Mouse (Mus musculus): ENCODE measurements at regions not wholly inside any gene's neighbourhood (a gene's known extent, or its start where the extent isn't known, plus 50 kb on each side); places are given as distances from the start of the nearest gene placed in this dataset.

- DNase-seq (ENCODE audit: low spot score), result no peak
- Histone ChIP-seq H3K9me3 (ENCODE audit: low read length) (no peaks in the 10 kb centered on the region), H3K9ac (replicated peaks; ENCODE audit: low read length) (no peak overlapping the region), H3K27me3 (ENCODE audit: insufficient read depth, low read length) (peaks cover 14% of the 10 kb centered on the region), H3K4me3 (ENCODE audit: low read length) (no peak overlapping the region), H3K4me1 (ENCODE audit: insufficient read depth, low read length) (no peaks in the 10 kb centered on the region), H3K27ac (no peak overlapping the region), H3K4me2 (ENCODE audit: low read depth, low read length) (no peak overlapping the region), H3K36me3 (ENCODE audit: insufficient read depth, low read length) (no peaks in the 10 kb centered on the region)
- no peak for ATAC-seq
- WGBS, result 56% methylated on average over 6 of the region's 6 CpGs
- TF ChIP-seq CTCF (IDR thresholded peaks at IDR 0.05; ENCODE audit: low read depth), result no peak
These were observed 153.3 kb downstream of the Shq1 start for GRCm38 (mm10) chr6:100517662-100518061.

GRCm38 (mm10) chr6:100512676-100513075 lies 158.3 kb downstream of the Shq1 start:
- no peaks in the 10 kb centered on the region for H3K4me1 ChIP-seq (ENCODE audit: insufficient read depth, low read length)
- H3K36me3 ChIP-seq (ENCODE audit: insufficient read depth, low read length), result no peaks in the 10 kb centered on the region
- no peak overlapping the region for H3K4me3 ChIP-seq (ENCODE audit: low read length)
- H3K27me3 ChIP-seq (ENCODE audit: insufficient read depth, low read length), result peaks cover 9% of the 10 kb centered on the region
- H3K4me2 ChIP-seq (ENCODE audit: low read depth, low read length), result no peak overlapping the region
- TF ChIP-seq CTCF (IDR thresholded peaks at IDR 0.05; ENCODE audit: low read depth), result peak; percentile 61
- H3K9me3 ChIP-seq (ENCODE audit: low read length), result no peaks in the 10 kb centered on the region
- 55% methylated on average over 4 of the region's 4 CpGs for WGBS
- no peak overlapping the region for H3K27ac ChIP-seq
- ATAC-seq, result no peak
- peak; percentile 54 for DNase-seq (ENCODE audit: low spot score)
- H3K9ac ChIP-seq (replicated peaks; ENCODE audit: low read length), result no peak overlapping the region

- ATAC-seq, result no peak
These were observed 160.3 kb downstream of the Shq1 start for GRCm38 (mm10) chr6:100510676-100511075.

GRCm38 (mm10) chr6:100505506-100506247 lies 165.3 kb downstream of the Shq1 start:
- H3K4me2 ChIP-seq (ENCODE audit: low read depth, low read length), result no peak overlapping the region
- peaks cover 12% of the 10 kb centered on the region for H3K4me1 ChIP-seq (ENCODE audit: insufficient read depth, low read length)
- no peaks in the 10 kb centered on the region for H3K9me3 ChIP-seq (ENCODE audit: low read length)
- peaks cover 13% of the 10 kb centered on the region; the same call in 1 of the 2 replicates for H3K27me3 ChIP-seq (ENCODE audit: insufficient read depth, low read length)
- no peak overlapping the region for H3K4me3 ChIP-seq (ENCODE audit: low read length)
- WGBS, result 49% methylated on average over 15 of the region's 15 CpGs
- peak; percentile 54 for DNase-seq (ENCODE audit: low spot score)
- H3K9ac ChIP-seq (replicated peaks; ENCODE audit: low read length), result no peak overlapping the region
- no peak for TF ChIP-seq CTCF (IDR thresholded peaks at IDR 0.05; ENCODE audit: low read depth)
- no peaks in the 10 kb centered on the region for H3K36me3 ChIP-seq (ENCODE audit: insufficient read depth, low read length)
- peak; percentile 60 for ATAC-seq
- no peak overlapping the region for H3K27ac ChIP-seq

More at GRCm38 (mm10) chr6:100510676-100511075, 160.3 kb downstream of the Shq1 start:
- DNase-seq (ENCODE audit: low spot score), result no peak
- WGBS, result 68% methylated on average over 4 of the region's 4 CpGs
- H3K27me3 ChIP-seq (ENCODE audit: insufficient read depth, low read length), result peaks cover 10% of the 10 kb centered on the region; the same call in 1 of the 2 replicates
- H3K4me1 ChIP-seq (ENCODE audit: insufficient read depth, low read length), result no peaks in the 10 kb centered on the region
- H3K9me3 ChIP-seq (ENCODE audit: low read length), result no peaks in the 10 kb centered on the region
- no peak for TF ChIP-seq CTCF (IDR thresholded peaks at IDR 0.05; ENCODE audit: low read depth)
- no peak overlapping the region for H3K4me2 ChIP-seq (ENCODE audit: low read depth, low read length)
- H3K27ac ChIP-seq, result no peak overlapping the region
- no peaks in the 10 kb centered on the region for H3K36me3 ChIP-seq (ENCODE audit: insufficient read depth, low read length)
- no peak overlapping the region for H3K4me3 ChIP-seq (ENCODE audit: low read length)
- no peak overlapping the region for H3K9ac ChIP-seq (replicated peaks; ENCODE audit: low read length)

GRCm38 (mm10) chr6:100502961-100503782 lies 167.8 kb downstream of the Shq1 start:
- H3K9me3 ChIP-seq (ENCODE audit: low read length), result no peaks in the 10 kb centered on the region
- no peak for TF ChIP-seq CTCF (IDR thresholded peaks at IDR 0.05; ENCODE audit: low read depth)
- H3K9ac ChIP-seq (replicated peaks; ENCODE audit: low read length), result no peak overlapping the region
- peaks cover 10% of the 10 kb centered on the region; the same call in 1 of the 2 replicates for H3K27me3 ChIP-seq (ENCODE audit: insufficient read depth, low read length)
- DNase-seq (ENCODE audit: low spot score) (peak; percentile 75), ATAC-seq (peak; percentile 55; the same call in 1 of the 2 replicates)
- peaks cover 12% of the 10 kb centered on the region for H3K4me1 ChIP-seq (ENCODE audit: insufficient read depth, low read length)
- no peak overlapping the region for H3K4me3 ChIP-seq (ENCODE audit: low read length)
- 41% methylated on average over 14 of the region's 14 CpGs for WGBS
- no peak overlapping the region for H3K4me2 ChIP-seq (ENCODE audit: low read depth, low read length)
- no peaks in the 10 kb centered on the region for H3K36me3 ChIP-seq (ENCODE audit: insufficient read depth, low read length)
- H3K27ac ChIP-seq, result 0 out of 2 replicates have a peak overlapping the region, but pooled peaks have one; percentile 11

- TF ChIP-seq CTCF (IDR thresholded peaks at IDR 0.05; ENCODE audit: low read depth), result no peak
- no peak overlapping the region for H3K4me2 ChIP-seq (ENCODE audit: low read depth, low read length)
- H3K9me3 ChIP-seq (ENCODE audit: low read length), result no peaks in the 10 kb centered on the region
- H3K9ac ChIP-seq (replicated peaks; ENCODE audit: low read length), result no peak overlapping the region
- ATAC-seq, result no peak
- H3K4me1 ChIP-seq (ENCODE audit: insufficient read depth, low read length), result peaks cover 12% of the 10 kb centered on the region
- H3K27ac ChIP-seq, result no peak overlapping the region
- H3K4me3 ChIP-seq (ENCODE audit: low read length), result no peak overlapping the region
- WGBS, result 49% methylated on average over 6 of the region's 6 CpGs
- no peak for DNase-seq (ENCODE audit: low spot score)
- H3K36me3 ChIP-seq (ENCODE audit: insufficient read depth, low read length), result no peaks in the 10 kb centered on the region
- H3K27me3 ChIP-seq (ENCODE audit: insufficient read depth, low read length), result peaks cover 5% of the 10 kb centered on the region; the same call in 1 of the 2 replicates
These were observed 168.8 kb downstream of the Shq1 start for GRCm38 (mm10) chr6:100502139-100502538.
